Mouse (Mus musculus) T-helper 1 cell (primary cell): ENCODE measurements at regions not wholly inside any gene's neighbourhood (a gene's known extent, or its start where the extent isn't known, plus 50 kb on each side); places are given as distances from the start of the nearest gene placed in this dataset.

Source experiments
- in situ Hi-C: fragments of 300-600 bp; cut with MboI, MseI; formaldehyde crosslinking; loops from one replicate; pipeline ENCODE4 v1.15.1; 2025; ENCODE audit warnings: high pct_unique_total_duplicates

DNA sequence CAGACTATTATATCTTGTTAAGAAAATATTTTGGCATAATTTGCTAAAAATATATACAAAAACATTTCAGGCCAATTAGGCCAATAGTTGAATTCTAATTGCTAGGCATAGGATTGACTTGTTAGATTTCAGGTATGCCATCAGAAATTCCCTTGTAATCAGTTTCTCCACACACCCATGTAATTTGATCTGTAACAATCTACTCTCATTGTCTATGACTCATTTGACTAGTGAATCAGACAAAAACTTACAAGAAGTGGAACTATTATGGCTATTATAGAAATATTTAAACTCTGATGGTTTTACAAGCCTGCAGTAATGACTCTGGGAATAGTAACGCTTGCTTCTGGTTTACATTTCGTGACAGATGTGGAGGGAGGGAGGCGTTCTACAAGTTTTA, 338.9 kb upstream of the Ptbp2 start:
- in situ Hi-C loops, result no loop called here

DNA sequence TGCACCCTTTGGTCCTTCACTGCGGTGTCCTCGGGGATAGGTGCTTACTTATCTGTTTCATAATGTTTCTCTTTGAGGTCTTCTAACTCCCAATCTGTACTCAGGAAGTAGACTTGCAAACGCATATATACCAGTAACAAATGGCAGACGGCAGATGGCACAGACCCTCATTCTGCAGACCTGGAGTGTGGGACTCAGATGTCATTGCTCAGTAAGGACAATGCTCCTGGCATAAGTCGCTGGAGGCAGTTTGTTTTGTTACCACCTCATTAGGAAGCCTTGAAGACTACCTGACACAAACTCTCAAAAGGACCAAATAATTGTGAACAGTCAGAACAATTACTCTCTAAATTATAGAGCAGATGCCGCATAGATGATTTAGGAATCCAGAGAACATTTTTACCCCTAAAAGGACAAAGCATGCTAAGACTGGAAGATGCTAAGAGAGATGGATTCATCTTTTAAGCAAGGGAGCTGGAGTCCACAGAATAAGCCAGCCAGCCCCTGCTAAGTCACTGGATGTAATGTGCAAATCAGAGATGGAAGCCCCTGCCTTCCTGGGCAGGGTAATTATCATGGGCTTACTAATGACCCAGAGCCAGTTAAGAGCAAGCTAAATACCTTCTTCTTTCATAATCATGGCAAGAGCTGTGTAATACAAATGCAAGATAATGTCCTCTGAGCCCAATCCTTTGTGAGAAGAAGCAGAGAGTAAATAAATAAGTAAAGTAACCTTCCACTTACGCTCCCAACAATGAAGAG, 299.1 kb upstream of the Ptbp2 start:
- in situ Hi-C loops, result no loop called here

DNA sequence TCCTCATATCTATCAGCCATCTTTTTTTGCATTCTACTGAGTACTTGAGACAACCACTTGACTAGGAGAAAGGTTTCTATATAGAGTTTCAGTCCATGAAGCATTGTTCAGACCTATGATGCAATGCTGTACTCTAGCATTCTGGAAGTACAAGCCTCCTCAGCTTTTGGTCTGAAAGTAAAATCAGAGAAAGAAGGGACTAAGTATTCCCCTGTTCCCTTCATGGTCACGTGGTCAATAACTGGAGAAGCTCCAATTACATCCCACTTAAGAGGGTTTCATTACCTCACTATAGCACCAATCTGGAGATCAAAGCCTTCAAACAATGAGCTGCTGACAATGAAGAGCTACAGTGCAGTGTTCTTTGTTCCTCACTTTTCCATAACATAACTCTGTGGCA, 289.3 kb upstream of the Ptbp2 start:
- in situ Hi-C loops, result no loop called here

- in situ Hi-C loops, result no loop called here
Measured at GRCm38 (mm10) chr3:120065714-120066113, 281.4 kb upstream of the Ptbp2 start.

DNA sequence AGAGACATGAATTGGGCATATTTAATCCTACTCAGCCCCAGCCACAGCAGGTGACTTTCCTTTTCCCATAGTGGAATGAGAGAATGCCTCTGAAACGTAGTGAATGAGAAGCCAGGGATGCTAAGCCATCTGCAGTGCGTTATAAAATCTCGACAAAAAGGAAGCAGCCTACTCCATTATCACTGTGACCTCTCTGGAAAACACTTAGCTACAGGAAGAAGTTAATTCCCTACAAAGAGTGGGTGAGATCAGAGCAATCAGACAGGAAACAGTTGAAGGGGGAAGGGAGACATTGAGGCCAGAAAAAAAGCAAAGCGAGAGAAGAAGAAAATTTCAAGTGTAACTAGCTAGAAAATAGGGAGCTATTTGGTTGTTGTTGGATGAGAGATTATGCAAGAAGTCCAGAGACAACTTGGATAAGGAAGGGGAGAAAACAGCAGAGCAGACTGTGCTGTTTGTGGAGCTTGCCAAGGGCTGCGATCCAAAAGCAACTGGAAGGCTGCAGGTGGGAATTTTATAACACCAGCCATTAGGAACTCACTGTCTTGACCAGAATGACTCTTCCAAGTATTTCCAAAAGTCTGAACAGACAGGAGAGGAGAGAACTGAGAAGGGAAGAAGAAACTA, 280.7 kb upstream of the Ptbp2 start:
- in situ Hi-C loops, result no loop called here

DNA sequence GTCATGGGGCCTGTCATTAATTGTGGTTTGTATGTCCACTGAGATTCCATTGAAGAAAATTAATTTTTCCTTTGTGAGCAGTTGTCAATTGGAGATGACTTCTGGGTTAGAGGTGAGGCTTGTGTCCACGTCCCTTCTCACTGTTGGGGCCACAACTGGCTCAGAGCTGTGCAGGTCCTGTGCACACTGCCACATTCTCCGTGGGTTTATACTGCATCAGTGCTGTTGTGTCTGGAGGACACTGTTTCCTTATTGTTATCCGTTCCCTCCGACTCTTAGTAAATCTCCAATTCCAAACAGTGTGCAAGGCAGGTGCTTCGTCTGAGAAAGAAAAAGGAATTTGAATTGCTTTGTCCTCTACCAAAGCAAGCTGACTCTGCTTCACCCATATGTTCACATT, 278.0 kb upstream of the Ptbp2 start:
- in situ Hi-C loops, result no loop called here

DNA sequence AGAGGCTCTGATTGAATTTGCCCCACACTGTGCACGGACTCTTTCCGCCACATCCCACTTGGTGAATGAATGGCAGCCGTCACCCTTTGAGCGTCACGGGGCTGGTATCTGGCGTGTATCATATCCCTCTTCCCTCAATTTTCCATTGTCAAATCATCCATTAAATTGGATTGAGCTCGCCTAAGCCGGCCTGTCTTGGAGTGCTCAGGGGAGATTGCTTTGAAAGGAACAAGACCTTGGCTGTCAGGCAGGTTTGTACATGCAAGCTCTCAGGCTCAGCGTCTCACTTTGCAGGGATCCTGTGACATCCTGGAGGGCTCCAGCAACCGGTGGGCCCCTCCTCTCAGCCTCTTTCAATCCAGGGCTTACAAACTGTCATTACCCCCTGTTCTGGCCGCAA, 275.7 kb upstream of the Ptbp2 start:
- in situ Hi-C loops, result no loop called here

DNA sequence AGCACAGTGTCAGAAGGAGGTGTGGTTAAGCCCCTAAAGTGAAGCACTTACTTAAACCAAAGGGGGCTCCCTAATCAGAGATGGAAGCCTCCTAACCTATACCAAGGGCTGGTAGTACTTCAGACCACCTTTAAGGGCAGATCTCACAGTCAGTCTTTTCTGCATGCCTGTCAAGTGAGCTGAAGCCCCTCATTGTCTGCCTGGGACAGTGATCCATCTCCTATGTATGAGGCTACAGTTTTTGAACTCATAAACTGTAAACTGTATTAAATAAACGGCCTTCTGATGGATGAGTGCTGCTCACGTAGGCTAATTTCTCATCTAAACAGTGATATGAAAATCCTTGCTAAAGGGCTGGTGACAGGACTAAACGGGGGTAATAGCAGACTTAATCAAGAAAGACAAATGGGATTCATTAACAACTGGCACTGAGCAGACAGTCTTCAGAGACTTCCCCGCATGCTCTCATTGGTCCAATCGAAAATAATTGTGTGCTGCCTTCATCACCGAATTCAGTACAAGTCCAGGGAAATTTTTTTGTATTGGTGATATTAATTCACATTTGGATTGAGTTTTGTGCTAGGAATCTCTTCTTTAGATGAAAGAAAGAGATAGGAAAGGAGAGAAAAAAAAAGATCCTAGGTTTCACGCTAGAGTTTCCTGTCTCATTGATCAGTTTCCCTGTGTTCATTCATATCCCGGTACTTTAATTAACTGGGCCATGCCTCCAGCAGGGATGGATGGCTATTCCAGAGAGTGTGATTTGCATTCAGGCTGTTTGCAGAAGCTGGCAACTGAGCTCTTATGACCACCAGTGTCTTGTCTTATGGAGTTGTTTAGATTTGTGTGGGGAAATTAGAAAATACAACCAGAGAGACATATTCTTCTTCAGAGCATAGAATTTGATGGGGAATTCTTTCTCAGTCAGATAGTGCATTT, 271.2 kb upstream of the Ptbp2 start:
- in situ Hi-C loops, result no loop called here

GRCm38 (mm10) chr3:120047238-120047637, 263.0 kb upstream of the Ptbp2 start:
- in situ Hi-C loops, result loop anchor here (10.0 kb wide), 1 partner anchor 1262 kb away; no protein-coding TSS in a partner anchor

GRCm38 (mm10) chr3:120037526-120037925, 253.3 kb upstream of the Ptbp2 start:
- in situ Hi-C loops, result no loop called here

- in situ Hi-C loops, result no loop called here
Measured at GRCm38 (mm10) chr3:120019826-120020683, 235.8 kb upstream of the Ptbp2 start.

GRCm38 (mm10) chr3:120015376-120015775, 231.1 kb upstream of the Ptbp2 start:
- in situ Hi-C loops, result no loop called here

DNA sequence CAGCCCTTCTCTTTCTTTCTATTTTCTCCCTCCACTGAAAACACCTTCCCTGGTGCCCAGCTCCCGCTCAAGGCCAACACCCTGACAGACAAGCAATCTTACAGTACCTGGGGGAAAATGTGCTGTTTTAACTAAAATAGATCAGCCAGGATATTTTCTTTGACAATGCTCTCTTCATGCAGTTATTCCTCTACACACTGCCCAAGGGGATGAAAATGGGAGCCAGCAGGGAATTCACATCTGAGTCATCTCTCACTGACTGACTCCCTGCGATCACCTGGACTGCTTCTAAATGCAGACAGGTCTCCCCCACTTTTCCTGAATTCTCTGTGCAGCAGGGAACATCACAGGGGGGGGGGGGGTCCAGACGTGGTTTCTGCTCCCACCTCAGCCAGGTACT, 227.6 kb upstream of the Ptbp2 start:
- in situ Hi-C loops, result no loop called here

DNA sequence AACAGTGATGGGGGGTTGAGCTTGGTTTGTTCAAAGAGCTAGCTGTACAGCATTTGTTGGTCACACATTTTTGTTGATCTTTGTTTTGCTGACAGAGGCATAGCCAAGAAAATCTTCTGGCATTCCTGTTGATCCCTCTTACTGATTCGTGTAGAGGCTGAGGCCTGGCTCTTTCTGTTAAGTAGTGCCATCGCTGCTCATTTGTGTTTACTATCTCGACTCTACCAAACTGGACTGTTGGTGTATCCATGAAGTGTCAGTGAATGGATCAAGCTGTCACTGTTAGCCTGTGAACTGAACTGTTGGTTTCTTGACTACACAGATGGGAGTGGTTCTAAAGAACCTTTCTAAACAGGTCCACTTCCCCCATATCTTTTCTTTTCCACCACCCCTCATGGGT, 223.8 kb upstream of the Ptbp2 start:
- in situ Hi-C loops, result no loop called here

GRCm38 (mm10) chr3:120004588-120004987, 220.3 kb upstream of the Ptbp2 start:
- in situ Hi-C loops, result no loop called here

- in situ Hi-C loops, result no loop called here
Measured at GRCm38 (mm10) chr3:120000281-120000680, 216.0 kb upstream of the Ptbp2 start.

DNA sequence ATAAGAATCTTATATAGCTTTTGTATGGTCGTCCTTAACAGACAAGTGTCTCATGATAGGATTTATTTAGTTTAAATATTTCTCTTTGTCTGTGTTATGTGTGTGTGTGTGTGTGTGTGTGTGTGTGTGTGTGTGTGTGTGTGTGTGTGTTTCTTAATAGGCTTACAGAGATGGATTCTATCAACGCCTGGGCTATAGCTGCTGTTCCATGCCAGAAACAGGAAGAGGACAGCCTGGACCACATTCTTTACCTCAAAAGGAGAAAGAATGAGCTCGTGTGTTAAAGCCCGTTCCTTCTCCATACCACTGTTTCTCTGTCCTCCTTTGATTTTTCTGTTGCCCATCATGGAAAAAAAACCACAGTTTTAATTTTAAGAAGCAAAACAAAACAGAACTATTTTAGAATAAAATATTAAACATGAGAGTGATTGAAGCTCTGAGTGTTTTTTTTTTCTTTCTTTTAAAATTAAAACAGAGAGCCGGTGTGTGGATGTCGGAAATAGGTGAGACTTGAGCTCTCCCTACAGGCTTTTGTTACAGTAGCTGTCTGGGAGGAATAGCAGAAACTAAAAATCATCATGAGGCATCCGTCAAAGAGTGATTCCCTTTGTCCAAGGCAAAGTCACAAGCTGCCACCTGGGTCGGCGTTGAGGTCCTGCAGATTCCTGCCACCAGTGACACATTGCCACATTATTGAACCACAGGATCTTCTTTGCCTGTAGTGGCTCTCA, 212.2 kb upstream of the Ptbp2 start:
- in situ Hi-C loops, result no loop called here

GRCm38 (mm10) chr3:119995781-119996180, 211.5 kb upstream of the Ptbp2 start:
- in situ Hi-C loops, result no loop called here

GRCm38 (mm10) chr3:119987245-119987852, 203.1 kb upstream of the Ptbp2 start:
- in situ Hi-C loops, result no loop called here

DNA sequence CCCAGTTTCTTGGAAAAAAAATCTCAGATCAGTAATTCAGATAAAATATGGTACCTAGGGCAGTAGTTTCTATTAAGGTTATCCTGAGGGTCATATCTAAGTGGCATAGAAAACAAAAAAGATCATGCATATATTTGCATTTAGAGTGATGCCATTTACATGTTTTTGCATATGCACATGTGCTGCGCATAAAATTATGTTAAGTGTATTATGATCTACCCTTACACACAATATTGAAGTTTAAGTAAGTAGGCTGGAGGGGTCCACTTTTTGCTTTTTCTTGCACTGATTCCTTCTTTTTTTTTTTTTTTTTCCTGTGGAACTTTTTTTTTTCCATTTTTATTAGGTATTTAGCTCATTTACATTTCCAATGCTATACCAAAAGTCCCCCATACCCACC, 193.1 kb upstream of the Ptbp2 start:
- in situ Hi-C loops, result no loop called here
